Mouse (Mus musculus) liver, embryonic 13.5 days (tissue): ENCODE data around the gene Fam102a. TPM values are rescaled to one million over a fixed set of nuclear protein-coding genes. Genes with fewer than 3 reads are reported as not detected.
A peak's percentile ranks its signal among the peaks of the same experiment; 100 is the strongest.

Experiments used
- ATAC-seq: fragments of 200-750 bp; cut with Nextera tagmentation; 2 replicates; pipeline ENCODE4 v1.8.0; 2017; ENCODE audit warnings: low read depth, mild to moderate bottlenecking, moderate number of reproducible peaks, moderate library complexity
- DNase-seq: peaks from one replicate; pipeline ENCODE4 v3.0.0; 2022
- H3K27ac ChIP-seq: fragments of 300-500 bp; sonication (generic); 2 replicates; pipeline ENCODE4 v1.5.1; 2015; ENCODE audit warnings: moderate library complexity, mild to moderate bottlenecking, inconsistent platforms
- H3K27me3 ChIP-seq: fragments of 300-500 bp; sonication (generic); 2 replicates; pipeline ENCODE4 v1.6.1; 2015; ENCODE audit warnings: mild to moderate bottlenecking, inconsistent platforms
- H3K36me3 ChIP-seq: fragments of 300-500 bp; sonication (generic); 2 replicates; pipeline ENCODE4 v1.6.1; 2015; ENCODE audit warnings: mild to moderate bottlenecking, inconsistent platforms
- H3K4me1 ChIP-seq: fragments of 300-500 bp; sonication (generic); replicated peaks from 2 replicates; pipeline ENCODE4 v1.6.1; 2015; ENCODE audit warnings: inconsistent platforms
- H3K4me2 ChIP-seq: fragments of 300-500 bp; sonication (generic); 2 replicates; pipeline ENCODE4 v1.6.1; 2015; ENCODE audit warnings: inconsistent platforms, mild to moderate bottlenecking, moderate library complexity
- H3K4me3 ChIP-seq: fragments of 300-500 bp; sonication (generic); replicated peaks from 2 replicates; pipeline ENCODE4 v1.5.1; 2015; ENCODE audit warnings: mild to moderate bottlenecking, inconsistent platforms
- H3K9ac ChIP-seq: fragments of 300-500 bp; sonication (generic); 2 replicates; pipeline ENCODE4 v1.6.1; 2015; ENCODE audit warnings: mild to moderate bottlenecking, inconsistent platforms
- H3K9me3 ChIP-seq: fragments of 300-500 bp; sonication (generic); replicated peaks from 2 replicates; pipeline ENCODE4 v1.6.1; 2016; ENCODE audit warnings: inconsistent platforms
- WGBS: fragments of 180-500 bp; shearing (Covaris S2); methylation state at CpG from one replicate; pipeline ENCODE4 v1.1.7; 2015; ENCODE audit not compliant: insufficient replicate concordance; 5-methylcytosine and 5-hydroxymethylcytosine counted together
- polyA plus RNA-seq: library from polyadenylated mRNA; unstranded; fragments of >200 nt; fragmentation: Nextera tagmentation; extraction: Ambion mirVana; gene quantifications from 2 replicates; pipeline ENCODE4 v1.2.1, GENCODE M21; 2015

Gene Fam102a
- polyA plus RNA-seq, 1 experiment from 2014 or later = 1.1 TPM

DNA sequence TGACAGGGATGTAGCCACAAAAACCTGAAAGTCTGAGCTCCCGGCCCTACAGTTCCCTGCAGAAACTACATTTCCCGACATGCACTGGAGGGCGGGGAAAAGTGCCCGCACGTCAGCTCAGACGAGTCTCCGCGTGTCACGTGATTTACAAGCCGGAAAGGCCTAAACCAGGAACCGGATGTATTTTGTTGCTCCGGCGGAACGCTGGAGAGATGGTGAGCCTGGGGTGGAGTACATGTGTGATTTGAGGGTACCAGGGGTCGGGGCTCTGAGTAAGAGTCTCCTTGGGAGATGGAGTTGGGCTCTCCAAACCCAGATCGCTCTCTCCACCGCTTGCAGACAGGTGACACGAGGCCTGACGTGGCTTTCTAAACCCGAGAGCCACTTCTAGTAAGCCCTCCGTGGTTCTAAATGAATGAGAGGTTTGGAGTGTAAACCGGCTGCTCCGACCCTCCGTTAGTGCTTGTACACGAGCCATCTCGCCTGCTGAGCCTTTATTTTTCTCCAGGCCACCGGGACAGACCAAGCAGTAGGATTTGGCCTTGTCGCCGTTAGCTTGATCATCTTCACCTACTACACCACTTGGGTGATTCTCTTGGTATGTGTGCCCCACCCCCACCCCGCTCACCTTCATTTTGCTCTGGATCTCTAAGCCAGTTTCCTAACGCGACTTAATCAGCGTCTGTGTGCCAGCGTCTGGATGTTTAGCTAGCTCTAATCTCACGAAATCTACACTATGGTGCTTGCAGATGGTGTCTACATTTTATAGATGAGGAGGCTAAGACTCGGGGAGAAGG, 35.8 kb downstream of the Fam102a start, which contains the start of gene Dpm2:
Gene Dpm2 (plus strand): TSS at position 161 of the 797 bp plus-strand sequence.
- H3K27me3 ChIP-seq = peaks cover 8% of the 10 kb centered on the region
- peak within 1 kb of the TSS; percentile 87 for H3K9ac ChIP-seq
- H3K9me3 ChIP-seq = no peaks in the 10 kb centered on the region
- under 1% methylated on average over 36 of the region's 36 CpGs for WGBS
- H3K27ac ChIP-seq = peak within 1 kb of the TSS; percentile 79
- ATAC-seq (peak; percentile 83), DNase-seq (peak; percentile 85)
- peaks cover 27% of the 10 kb centered on the region for H3K36me3 ChIP-seq
- H3K4me2 ChIP-seq = peak within 1 kb of the TSS; percentile 87
- H3K4me3 ChIP-seq = peak within 1 kb of the TSS; percentile 90
- H3K4me1 ChIP-seq = peaks cover 34% of the 10 kb centered on the region

GRCm38 (mm10) chr2:32572196-32572595, 37.1 kb downstream of the Fam102a start:
- ATAC-seq (no peak), DNase-seq (no peak)
- Histone ChIP-seq H3K9ac (peak overlapping the region; percentile 87; the same call in 1 of the 2 replicates), H3K36me3 (peaks cover 27% of the 10 kb centered on the region), H3K4me3 (peak overlapping the region; percentile 90), H3K4me1 (peaks cover 34% of the 10 kb centered on the region), H3K9me3 (no peaks in the 10 kb centered on the region), H3K27ac (no peak overlapping the region), H3K4me2 (peak overlapping the region; percentile 87), H3K27me3 (peaks cover 21% of the 10 kb centered on the region)
- WGBS = 86% methylated on average over 11 of the region's 11 CpGs

- Histone ChIP-seq H3K9me3 (no peaks in the 10 kb centered on the region), H3K27me3 (peaks cover 44% of the 10 kb centered on the region), H3K4me2 (peak within 1 kb of the TSS; percentile 71), H3K36me3 (peaks cover 20% of the 10 kb centered on the region), H3K4me1 (peaks cover 34% of the 10 kb centered on the region), H3K9ac (0 out of 2 replicates have a peak within 1 kb of the TSS, but pooled peaks have one; percentile 26), H3K27ac (no peak within 1 kb of the TSS), H3K4me3 (peak within 1 kb of the TSS; percentile 38)
- no peak for ATAC-seq
- no peak for DNase-seq
- WGBS = 78% methylated on average over 6 of the region's 6 CpGs
Observed at GRCm38 (mm10) chr2:32574497-32574896, 39.4 kb downstream of the Fam102a start, which contains the start of gene Pip5kl1. Gene Pip5kl1 (plus strand): TSS chr2:32574797.

- DNase-seq = no peak
- ATAC-seq = no peak
- Histone ChIP-seq H3K36me3 (peaks cover 20% of the 10 kb centered on the region), H3K9me3 (no peaks in the 10 kb centered on the region), H3K9ac (0 out of 2 replicates have a peak overlapping the region, but pooled peaks have one; percentile 26), H3K27ac (no peak overlapping the region), H3K4me2 (peak overlapping the region; percentile 71), H3K27me3 (peaks cover 50% of the 10 kb centered on the region), H3K4me3 (peak overlapping the region; percentile 38), H3K4me1 (peaks cover 34% of the 10 kb centered on the region)
- WGBS = 8% methylated on average over 26 of the region's 26 CpGs
Observed at GRCm38 (mm10) chr2:32574901-32575585, 39.9 kb downstream of the Fam102a start.

DNA sequence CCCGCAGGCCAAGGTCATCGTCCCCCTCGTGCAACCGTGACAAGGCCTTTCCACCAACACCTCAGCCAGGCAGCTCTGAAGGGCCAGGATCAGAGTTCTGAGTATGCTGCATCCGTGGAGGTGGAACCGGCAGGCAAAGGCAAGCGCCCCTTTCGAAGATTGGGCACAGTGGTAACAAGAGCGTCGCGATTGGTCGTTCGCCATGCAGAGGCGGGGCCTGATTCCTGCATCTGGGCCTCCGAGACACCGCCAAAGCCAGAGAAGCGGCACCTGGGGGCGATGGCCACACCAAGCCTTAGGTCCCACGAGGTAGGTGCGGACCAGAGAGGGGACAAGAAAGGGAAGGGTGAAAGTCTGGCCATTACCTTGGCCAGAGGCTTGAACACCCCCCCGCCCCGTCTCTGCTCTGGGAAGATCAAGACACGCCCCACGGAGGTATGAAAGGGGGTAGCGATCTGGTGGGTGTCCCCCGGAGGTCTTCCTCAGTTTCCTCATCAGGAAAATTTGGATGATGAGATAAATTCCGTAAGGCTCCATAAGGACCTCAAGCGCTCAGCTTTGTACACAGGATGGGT, 40.5 kb downstream of the Fam102a start, which contains the start of gene 9430097D07Rik:
Gene 9430097D07Rik (minus strand): TSS at position 99 of the 575 bp plus-strand sequence.
- no peaks in the 10 kb centered on the region for H3K9me3 ChIP-seq
- DNase-seq (no peak), ATAC-seq (peak; percentile 40; the same call in 1 of the 2 replicates)
- peak within 1 kb of the TSS; percentile 71 for H3K4me2 ChIP-seq
- H3K4me1 ChIP-seq = peaks cover 34% of the 10 kb centered on the region
- WGBS = 13% methylated on average over 28 of the region's 28 CpGs
- H3K4me3 ChIP-seq = peak within 1 kb of the TSS; percentile 38
- H3K27me3 ChIP-seq = peaks cover 56% of the 10 kb centered on the region
- H3K9ac ChIP-seq = 0 out of 2 replicates have a peak within 1 kb of the TSS, but pooled peaks have one; percentile 26
- H3K27ac ChIP-seq = no peak within 1 kb of the TSS
- peaks cover 20% of the 10 kb centered on the region for H3K36me3 ChIP-seq

GRCm38 (mm10) chr2:32576532-32576931, 41.4 kb downstream of the Fam102a start:
- peaks cover 56% of the 10 kb centered on the region for H3K27me3 ChIP-seq
- H3K4me2 ChIP-seq = no peak overlapping the region
- 78% methylated on average over 9 of the region's 9 CpGs for WGBS
- no peak overlapping the region for H3K9ac ChIP-seq
- H3K4me1 ChIP-seq = peaks cover 36% of the 10 kb centered on the region
- peaks cover 20% of the 10 kb centered on the region for H3K36me3 ChIP-seq
- no peak overlapping the region for H3K4me3 ChIP-seq
- no peaks in the 10 kb centered on the region for H3K9me3 ChIP-seq
- no peak overlapping the region for H3K27ac ChIP-seq
- DNase-seq (no peak), ATAC-seq (no peak)

GRCm38 (mm10) chr2:32578146-32579046, 43.3 kb downstream of the Fam102a start:
- Histone ChIP-seq H3K27ac (no peak overlapping the region), H3K4me2 (no peak overlapping the region), H3K9me3 (no peaks in the 10 kb centered on the region), H3K4me1 (peaks cover 36% of the 10 kb centered on the region), H3K4me3 (no peak overlapping the region), H3K36me3 (peaks cover 5% of the 10 kb centered on the region), H3K27me3 (peaks cover 61% of the 10 kb centered on the region), H3K9ac (no peak overlapping the region)
- ATAC-seq = no peak
- DNase-seq = no peak
- 44% methylated on average over 24 of the region's 30 CpGs for WGBS

DNA sequence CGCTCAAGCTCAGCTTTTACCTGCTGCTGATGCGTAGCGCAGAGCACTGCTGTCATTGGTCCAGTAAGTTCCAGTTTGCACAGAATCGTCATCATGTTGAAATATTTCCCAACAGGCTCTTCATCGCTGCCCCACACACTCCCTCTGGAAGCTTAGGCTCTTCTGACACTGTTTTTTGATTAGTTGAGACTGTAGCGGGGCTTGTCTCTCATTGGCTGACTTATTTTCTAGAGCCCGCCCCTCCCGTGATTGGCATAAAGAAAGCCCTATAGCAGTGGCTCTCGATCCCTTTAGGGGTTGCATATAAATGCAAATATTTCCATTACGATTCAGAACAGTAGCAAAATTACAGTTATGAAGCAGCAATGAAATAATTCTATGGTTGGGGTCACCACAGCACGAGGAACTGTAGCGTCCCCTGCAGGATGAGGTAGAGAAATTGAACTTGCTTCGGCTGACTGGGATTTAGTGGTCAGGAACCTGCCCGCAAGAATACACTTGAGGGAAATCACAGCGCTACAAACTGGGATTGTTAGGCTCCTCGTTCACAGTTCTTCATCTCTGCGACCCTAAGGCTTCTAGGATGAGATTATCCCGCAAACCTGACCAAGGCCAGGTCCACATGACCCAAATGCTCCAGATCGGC, 46.4 kb downstream of the Fam102a start:
- WGBS = 38% methylated on average over 19 of the region's 19 CpGs
- Histone ChIP-seq H3K4me1 (peaks cover 23% of the 10 kb centered on the region), H3K4me2 (peak overlapping the region; percentile 37), H3K9ac (no peak overlapping the region), H3K9me3 (no peaks in the 10 kb centered on the region), H3K4me3 (0 out of 2 replicates have a peak overlapping the region, but pooled peaks have one; percentile 21), H3K27ac (no peak overlapping the region), H3K27me3 (peaks cover 46% of the 10 kb centered on the region), H3K36me3 (no peaks in the 10 kb centered on the region)
- DNase-seq (peak; percentile 39), ATAC-seq (no peak)

- H3K9me3 ChIP-seq = no peaks in the 10 kb centered on the region
- peak overlapping the region; percentile 67 for H3K4me2 ChIP-seq
- H3K27me3 ChIP-seq = peaks cover 31% of the 10 kb centered on the region
- H3K27ac ChIP-seq = no peak overlapping the region
- WGBS = 10% methylated on average over 37 of the region's 37 CpGs
- peaks cover 39% of the 10 kb centered on the region for H3K4me1 ChIP-seq
- DNase-seq (peak; percentile 66), ATAC-seq (peak; percentile 61)
- H3K9ac ChIP-seq = peak overlapping the region; percentile 60
- peak overlapping the region; percentile 38 for H3K4me3 ChIP-seq
- H3K36me3 ChIP-seq = no peaks in the 10 kb centered on the region
Observed at GRCm38 (mm10) chr2:32582830-32583799, 48.0 kb downstream of the Fam102a start.
